Mouse (Mus musculus) midbrain, embryonic 16.5 days (tissue): Measurements from ENCODE around the gene Dmrtc1c2. TPM values are rescaled to one million over a fixed set of nuclear protein-coding genes. Genes with fewer than 3 reads are reported as not detected.
"Not testable (repeated sequence)": the region's sequence is repeated elsewhere in the genome, so short reads cannot be mapped to it uniquely, and the experiment has no call there.

Experiments
- ATAC-seq: fragments of 200-750 bp; cut with Nextera tagmentation; 2 replicates; pipeline ENCODE4 v1.8.0; 2017; ENCODE audit warnings: moderate TSS enrichment
- H3K27ac ChIP-seq: fragments of 300-500 bp; sonication (generic); 2 replicates; pipeline ENCODE4 v1.5.1; 2014; ENCODE audit warnings: mild to moderate bottlenecking, low read length, mixed read lengths
- H3K27me3 ChIP-seq: fragments of 300-500 bp; sonication (generic); 2 replicates; pipeline ENCODE4 v1.6.1; 2014; ENCODE audit warnings: low read depth, low read length, mixed read lengths; ENCODE audit not compliant: control insufficient read depth, insufficient read depth
- H3K36me3 ChIP-seq: fragments of 300-500 bp; sonication (generic); 2 replicates; pipeline ENCODE4 v1.6.1; 2014; ENCODE audit warnings: mild to moderate bottlenecking, low read length, moderate library complexity, mixed read lengths; ENCODE audit not compliant: control insufficient read depth, insufficient read depth
- H3K4me1 ChIP-seq: fragments of 300-500 bp; sonication (generic); 2 replicates; pipeline ENCODE4 v1.6.1; 2014; ENCODE audit warnings: mild to moderate bottlenecking, low read length, mixed read lengths; ENCODE audit not compliant: control insufficient read depth, insufficient read depth
- H3K4me2 ChIP-seq: fragments of 300-500 bp; sonication (generic); 2 replicates; pipeline ENCODE4 v1.6.1; 2014; ENCODE audit warnings: mild to moderate bottlenecking, low read length, mixed read lengths
- H3K4me3 ChIP-seq: fragments of 300-500 bp; sonication (generic); 2 replicates; pipeline ENCODE4 v1.5.1; 2014; ENCODE audit warnings: low read depth, mild to moderate bottlenecking, low read length, moderate library complexity, mixed read lengths
- H3K9ac ChIP-seq: fragments of 300-500 bp; sonication (generic); 2 replicates; pipeline ENCODE4 v1.6.1; 2014; ENCODE audit warnings: low read depth, low read length, mixed read lengths
- H3K9me3 ChIP-seq: fragments of 300-500 bp; sonication (generic); replicated peaks from 2 replicates; pipeline ENCODE4 v1.6.1; 2014; ENCODE audit warnings: mild to moderate bottlenecking, low read length, mixed read lengths; ENCODE audit not compliant: control insufficient read depth, poor library complexity, severe bottlenecking
- WGBS: fragments of 180-500 bp; shearing (Covaris S2); extraction: QIAGEN DNeasy Blood & Tissue Kit; methylation state at CpG from one replicate; pipeline ENCODE4 v1.1.7; 2014; 5-methylcytosine and 5-hydroxymethylcytosine counted together
- polyA plus RNA-seq: library from polyadenylated mRNA; unstranded; fragments of >200 nt; fragmentation: Nextera tagmentation; extraction: Ambion mirVana; gene quantifications from 2 replicates; pipeline ENCODE4 v1.2.1, GENCODE M21; 2015

The Dmrtc1c2 gene
- not detected in 2 replicates for polyA plus RNA-seq

DNA sequence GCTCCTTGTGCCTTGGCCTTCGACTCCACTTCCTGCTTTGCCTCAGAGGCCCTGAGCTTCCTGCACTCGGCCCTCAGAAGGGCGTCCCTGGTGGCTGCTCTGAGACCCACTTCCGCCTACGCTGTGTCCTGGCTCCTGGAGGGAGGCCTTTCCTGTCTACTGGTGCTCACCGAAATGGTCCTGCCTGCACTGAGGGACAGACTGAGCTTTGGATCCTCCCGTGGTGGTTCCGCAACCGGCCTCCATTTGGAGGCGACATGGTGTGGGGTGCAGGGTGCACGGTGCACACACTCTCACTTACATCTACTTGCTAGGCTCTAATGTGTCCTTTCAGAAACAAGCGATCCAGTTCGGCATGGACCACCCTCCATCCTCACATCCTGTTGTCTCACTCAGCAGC, at the start of gene Dmrtc1c2:
Dmrtc1c2 (minus strand) TSS at position 101 of the 400 bp plus-strand sequence.
- H3K27ac ChIP-seq, H3K36me3 ChIP-seq, H3K9me3 ChIP-seq, H3K4me3 ChIP-seq, H3K9ac ChIP-seq, H3K4me2 ChIP-seq, ATAC-seq, H3K4me1 ChIP-seq, H3K27me3 ChIP-seq: not testable (repeated sequence)
- no CpG with 5 or more reads among the region's 13 CpGs for WGBS

DNA sequence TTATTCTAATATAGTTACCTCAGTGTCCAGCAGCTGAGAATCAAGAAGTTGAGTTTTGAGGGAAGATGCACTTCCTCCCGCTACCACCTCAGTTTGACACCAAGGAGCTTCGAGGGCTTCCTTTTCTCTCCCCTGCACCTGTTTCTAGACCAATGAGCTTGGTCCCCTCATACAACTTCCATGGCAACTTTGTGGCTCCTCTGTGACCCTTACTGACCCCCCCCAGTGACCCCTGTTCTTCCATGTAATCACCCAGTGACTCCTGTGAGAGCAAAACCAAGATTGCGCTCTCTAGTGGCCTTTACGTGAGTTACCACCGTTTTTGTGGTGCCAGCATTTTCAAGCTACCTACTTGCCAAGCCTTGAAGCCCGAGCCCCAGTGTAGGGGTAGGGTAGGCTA, 13.5 kb upstream of the Dmrtc1c2 start, which contains the start of gene 1700031F05Rik:
1700031F05Rik (minus strand) TSS at position 101 of the 400 bp plus-strand sequence.
- H3K27ac ChIP-seq: no peak within 1 kb of the TSS
- H3K9me3 ChIP-seq: no peaks in the 10 kb centered on the region
- WGBS: 84% methylated on average over 5 of the region's 6 CpGs
- H3K9ac ChIP-seq: no peak within 1 kb of the TSS
- no peak for ATAC-seq
- no peaks in the 10 kb centered on the region for H3K36me3 ChIP-seq
- no peaks in the 10 kb centered on the region for H3K4me1 ChIP-seq
- H3K4me3 ChIP-seq: no peak within 1 kb of the TSS
- H3K27me3 ChIP-seq: no peaks in the 10 kb centered on the region
- H3K4me2 ChIP-seq: no peak within 1 kb of the TSS

DNA sequence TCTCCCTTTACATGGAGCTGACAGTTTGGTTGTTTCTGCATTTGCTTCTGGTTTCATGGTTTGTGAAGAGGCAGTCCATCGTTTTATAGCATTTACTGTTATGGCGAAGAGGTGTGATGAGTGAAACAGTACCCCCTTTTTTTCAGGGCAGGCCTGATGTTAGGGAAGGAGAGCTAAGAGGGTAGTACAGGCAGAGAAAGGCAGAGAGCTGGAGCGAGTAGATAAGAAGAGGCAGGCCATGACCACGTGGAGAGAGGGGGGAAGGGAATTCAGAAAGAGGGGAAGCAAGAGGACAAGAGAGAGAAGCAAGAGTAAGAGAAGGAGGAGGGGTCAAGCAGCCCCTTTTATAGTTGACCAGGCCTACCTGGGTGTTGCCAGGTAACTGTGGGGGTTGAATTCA, 42.1 kb downstream of the Dmrtc1c2 start:
- Histone ChIP-seq H3K4me3 (no peak overlapping the region), H3K4me2 (no peak overlapping the region), H3K27ac (no peak overlapping the region), H3K4me1 (no peaks in the 10 kb centered on the region), H3K9me3 (no peaks in the 10 kb centered on the region), H3K9ac (no peak overlapping the region), H3K27me3 (no peaks in the 10 kb centered on the region; the same call in 1 of the 2 replicates), H3K36me3 (no peaks in the 10 kb centered on the region)
- ATAC-seq: no peak
- 59% methylated on average over 4 of the region's 4 CpGs for WGBS

DNA sequence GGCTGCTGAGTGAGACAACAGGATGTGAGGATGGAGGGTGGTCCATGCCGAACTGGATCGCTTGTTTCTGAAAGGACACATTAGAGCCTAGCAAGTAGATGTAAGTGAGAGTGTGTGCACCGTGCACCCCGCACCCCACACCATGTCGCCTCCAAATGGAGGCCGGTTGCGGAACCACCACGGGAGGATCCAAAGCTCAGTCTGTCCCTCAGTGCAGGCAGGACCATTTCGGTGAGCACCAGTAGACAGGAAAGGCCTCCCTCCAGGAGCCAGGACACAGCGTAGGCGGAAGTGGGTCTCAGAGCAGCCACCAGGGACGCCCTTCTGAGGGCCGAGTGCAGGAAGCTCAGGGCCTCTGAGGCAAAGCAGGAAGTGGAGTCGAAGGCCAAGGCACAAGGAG, 51.8 kb downstream of the Dmrtc1c2 start, which contains the start of gene Dmrtc1c1:
Dmrtc1c1 (plus strand) TSS at position 301 of the 400 bp plus-strand sequence.
- H3K9me3 ChIP-seq: not testable (repeated sequence)

More for the DNA sequence above, 51.8 kb downstream of the Dmrtc1c2 start, which contains the start of gene Dmrtc1c1:
- H3K4me1 ChIP-seq, H3K36me3 ChIP-seq, H3K27me3 ChIP-seq, ATAC-seq, H3K27ac ChIP-seq, H3K9ac ChIP-seq, H3K4me3 ChIP-seq, H3K4me2 ChIP-seq: not testable (repeated sequence)
- no CpG with 5 or more reads among the region's 14 CpGs for WGBS

Other genes with a start within 250 kb of the Dmrtc1c2 start
- 9.5 TPM in 2 replicates for gene Phka1, start 210.4 kb downstream of the Dmrtc1c2 start, polyA plus RNA-seq
- gene Gm3880, start 167.6 kb downstream of the Dmrtc1c2 start, polyA plus RNA-seq: not detected in 2 replicates
- not detected in 2 replicates for gene Gm9112, start 147.0 kb downstream of the Dmrtc1c2 start, polyA plus RNA-seq
- not detected in 2 replicates for gene Dmrtc1b, start 146.8 kb downstream of the Dmrtc1c2 start, polyA plus RNA-seq
- gene Dmrtc1c1, start 51.7 kb downstream of the Dmrtc1c2 start, polyA plus RNA-seq: not detected in 2 replicates
- gene 1700031F05Rik, start 13.4 kb upstream of the Dmrtc1c2 start, polyA plus RNA-seq: not detected in 2 replicates
- gene Dmrtc1a, start 54.1 kb upstream of the Dmrtc1c2 start, polyA plus RNA-seq: 2.2 and 2.3 TPM in 2 replicates
- gene 1700011M02Rik, start 54.3 kb upstream of the Dmrtc1c2 start, polyA plus RNA-seq: not detected in 2 replicates
- gene 1700018G05Rik, start 73.8 kb upstream of the Dmrtc1c2 start, polyA plus RNA-seq: not detected in 2 replicates